Mouse (Mus musculus): ENCODE data around the gene Sell. TPM values are rescaled to one million over a fixed set of nuclear protein-coding genes. Genes with fewer than 3 reads are reported as not detected.

Gene Sell
- 0.74 TPM for polyA plus RNA-seq (2015; fragmentation: Illumina TruSeq; extraction: RNeasy Lipid Tissue Mini Kit (QIAGEN cat#74804); ENCODE audit: insufficient read depth, low read depth, low replicate concordance)

GRCm38 (mm10) chr1:164061925-164062324 is at the start of gene Sell:
Sell (plus strand) TSS chr1:164061982.

GRCm38 (mm10) chr1:164047934-164048333 is 13.8 kb upstream of the Sell start, which contains the start of gene Sele:
Sele (plus strand) TSS chr1:164048234.

GRCm38 (mm10) chr1:164114947-164115493 is 53.2 kb downstream of the Sell start, which contains the start of gene Selp:
Selp (plus strand) TSS chr1:164115264.

Other genes with a start within 250 kb of the Sell start
- gene Scyl3, start 132.9 kb upstream of the Sell start, polyA plus RNA-seq (2015; fragmentation: Illumina TruSeq; extraction: RNeasy Lipid Tissue Mini Kit (QIAGEN cat#74804); ENCODE audit: insufficient read depth, low read depth, low replicate concordance): 6.8 TPM
- gene BC055324, start 67.2 kb upstream of the Sell start, polyA plus RNA-seq (2015; fragmentation: Illumina TruSeq; extraction: RNeasy Lipid Tissue Mini Kit (QIAGEN cat#74804); ENCODE audit: insufficient read depth, low read depth, low replicate concordance): 1.3 TPM
- 2.6 TPM for gene Mettl18, start 67.1 kb upstream of the Sell start, polyA plus RNA-seq (2015; fragmentation: Illumina TruSeq; extraction: RNeasy Lipid Tissue Mini Kit (QIAGEN cat#74804); ENCODE audit: insufficient read depth, low read depth, low replicate concordance)
- gene Sele, start 13.7 kb upstream of the Sell start, polyA plus RNA-seq (2015; fragmentation: Illumina TruSeq; extraction: RNeasy Lipid Tissue Mini Kit (QIAGEN cat#74804); ENCODE audit: insufficient read depth, low read depth, low replicate concordance): not detected
- gene Selp, start 53.3 kb downstream of the Sell start, polyA plus RNA-seq (2015; fragmentation: Illumina TruSeq; extraction: RNeasy Lipid Tissue Mini Kit (QIAGEN cat#74804); ENCODE audit: insufficient read depth, low read depth, low replicate concordance): 4.1 TPM
- gene F5, start 89.9 kb downstream of the Sell start, polyA plus RNA-seq (2015; fragmentation: Illumina TruSeq; extraction: RNeasy Lipid Tissue Mini Kit (QIAGEN cat#74804); ENCODE audit: insufficient read depth, low read depth, low replicate concordance): 0.35 TPM
- gene Slc19a2, start 187.1 kb downstream of the Sell start, polyA plus RNA-seq (2015; fragmentation: Illumina TruSeq; extraction: RNeasy Lipid Tissue Mini Kit (QIAGEN cat#74804); ENCODE audit: insufficient read depth, low read depth, low replicate concordance): 5.0 TPM
- gene Ccdc181, start 213.6 kb downstream of the Sell start, polyA plus RNA-seq (2015; fragmentation: Illumina TruSeq; extraction: RNeasy Lipid Tissue Mini Kit (QIAGEN cat#74804); ENCODE audit: insufficient read depth, low read depth, low replicate concordance): 4.3 TPM
- 1.5 TPM for gene Nme7, start 242.1 kb downstream of the Sell start, polyA plus RNA-seq (2015; fragmentation: Illumina TruSeq; extraction: RNeasy Lipid Tissue Mini Kit (QIAGEN cat#74804); ENCODE audit: insufficient read depth, low read depth, low replicate concordance)
- 3.6 TPM for gene Blzf1, start 245.5 kb downstream of the Sell start, polyA plus RNA-seq (2015; fragmentation: Illumina TruSeq; extraction: RNeasy Lipid Tissue Mini Kit (QIAGEN cat#74804); ENCODE audit: insufficient read depth, low read depth, low replicate concordance)